Mouse (Mus musculus): ENCODE measurements around the gene Cdc5l.

GRCm38 (mm10) chr17:45401126-45401905 lies 32.2 kb downstream of the Cdc5l start:
- TF ChIP-seq CTCF (conservative IDR thresholded peaks at IDR 0.05; ENCODE audit: low read length) (no peak), POU5F1 (IDR thresholded peaks at IDR 0.05; ENCODE audit: borderline replicate concordance, low read length) (no peak), NANOG (IDR thresholded peaks at IDR 0.05; ENCODE audit: borderline replicate concordance, low read length) (no peak)

All from E14TG2a.4 (cell line).